Mouse (Mus musculus) G1E (cell line): Measurements from ENCODE around the gene Gm29776. TPM values are rescaled to one million over a fixed set of nuclear protein-coding genes. Genes with fewer than 3 reads are reported as not detected.
A peak's percentile ranks its signal among the peaks of the same experiment; 100 is the strongest.

Experiments
- ATAC-seq: 2 replicates; pipeline ENCODE4 v1.8.0; 2016; ENCODE audit warnings: mild to moderate bottlenecking; ENCODE audit not compliant: insufficient number of reproducible peaks, poor library complexity, low FRiP score, severe bottlenecking; ENCODE audit errors: extremely low read depth
- DNase-seq: peaks from one replicate; pipeline ENCODE4 v3.0.0; 2012; ENCODE audit warnings: low spot score
- H3K27me3 ChIP-seq: 2 replicates; pipeline ENCODE4 v1.6.1; 2012; ENCODE audit warnings: mild to moderate bottlenecking, low read length, inconsistent platforms; ENCODE audit not compliant: insufficient read depth
- H3K36me3 ChIP-seq: replicated peaks from 2 replicates; pipeline ENCODE3; 2012; ENCODE audit warnings: mild to moderate bottlenecking, inconsistent platforms
- H3K4me1 ChIP-seq: 2 replicates; pipeline ENCODE4 v1.6.1; 2012; ENCODE audit warnings: low read depth, low read length, inconsistent platforms, mixed read lengths; ENCODE audit not compliant: insufficient read depth
- H3K4me3 ChIP-seq: 2 replicates; pipeline ENCODE4 v1.5.1; 2012; ENCODE audit warnings: low read depth, mild to moderate bottlenecking, inconsistent platforms, low read length, moderate library complexity, mixed read lengths
- H3K9me3 ChIP-seq: replicated peaks from 2 replicates; pipeline ENCODE4 v1.6.1; 2012; ENCODE audit warnings: inconsistent platforms
- CTCF ChIP-seq: IDR thresholded peaks from 2 replicates; pipeline ENCODE4 v1.5.1; 2012; ENCODE audit warnings: low read depth, low read length, inconsistent platforms, mixed read lengths
- GATA1 ChIP-seq: IDR thresholded peaks from 2 replicates; pipeline ENCODE4 v1.6.1; 2012; ENCODE audit warnings: borderline replicate concordance, low read length, inconsistent platforms, mixed read lengths
- GATA2 ChIP-seq: IDR thresholded peaks from 2 replicates; pipeline ENCODE4 v1.6.1; 2012; ENCODE audit warnings: low read depth, low read length, inconsistent platforms, borderline replicate concordance
- POLR2AphosphoS5 ChIP-seq: IDR thresholded peaks from 2 replicates; pipeline ENCODE4 v1.6.1; 2012; ENCODE audit warnings: low read depth, low read length, inconsistent platforms; ENCODE audit not compliant: insufficient replicate concordance
- TAL1 ChIP-seq: conservative IDR thresholded peaks from 2 replicates; pipeline ENCODE4 v1.6.1; 2012; ENCODE audit warnings: low read depth, low read length, inconsistent platforms, mixed read lengths
- polyA plus RNA-seq: library from polyadenylated mRNA; stranded (reverse); fragments of >175 nt; gene quantifications from 2 replicates; pipeline ENCODE4 v1.2.3, GENCODE M21; 2012
- total RNA-seq, 2 experiments: library from RNA; stranded (forward) in 1 of 2; stranded (reverse) in 1 of 2; fragments of 200-1000 nt in 1 of 2; fragments of >200 nt in 1 of 2; fragmentation: Nextera tagmentation in 1 of 2; gene quantifications; 2 replicates each; pipeline ENCODE4 v1.2.3; 2014 to 2017

The Gm29776 gene
- total and polyA plus RNA-seq, 3 experiments = 0.11 TPM; not detected in 2

- DNase-seq (peak; percentile 63), ATAC-seq (peak; percentile 85)
- peak overlapping the region; percentile 67 for H3K4me3 ChIP-seq
- TF ChIP-seq GATA1 = no peak
- H3K9me3 ChIP-seq = no peaks in the 10 kb centered on the region
- no peaks in the 10 kb centered on the region for H3K36me3 ChIP-seq
- H3K4me1 ChIP-seq = peaks cover 65% of the 10 kb centered on the region
- peaks cover 21% of the 10 kb centered on the region for H3K27me3 ChIP-seq
Observed at GRCm38 (mm10) chr14:54714617-54715081, 16.0 kb upstream of the Gm29776 start.

- Histone ChIP-seq H3K27me3 (peaks cover 23% of the 10 kb centered on the region), H3K4me1 (peaks cover 70% of the 10 kb centered on the region), H3K4me3 (peak overlapping the region; percentile 67), H3K36me3 (no peaks in the 10 kb centered on the region), H3K9me3 (no peaks in the 10 kb centered on the region)
- ATAC-seq (peak; percentile 37; the same call in 1 of the 2 replicates), DNase-seq (peak; percentile 25)
- peak; percentile 79 for TF ChIP-seq CTCF
- TF ChIP-seq TAL1 = no peak
Observed at GRCm38 (mm10) chr14:54714121-54714520, 15.5 kb upstream of the Gm29776 start.

DNA sequence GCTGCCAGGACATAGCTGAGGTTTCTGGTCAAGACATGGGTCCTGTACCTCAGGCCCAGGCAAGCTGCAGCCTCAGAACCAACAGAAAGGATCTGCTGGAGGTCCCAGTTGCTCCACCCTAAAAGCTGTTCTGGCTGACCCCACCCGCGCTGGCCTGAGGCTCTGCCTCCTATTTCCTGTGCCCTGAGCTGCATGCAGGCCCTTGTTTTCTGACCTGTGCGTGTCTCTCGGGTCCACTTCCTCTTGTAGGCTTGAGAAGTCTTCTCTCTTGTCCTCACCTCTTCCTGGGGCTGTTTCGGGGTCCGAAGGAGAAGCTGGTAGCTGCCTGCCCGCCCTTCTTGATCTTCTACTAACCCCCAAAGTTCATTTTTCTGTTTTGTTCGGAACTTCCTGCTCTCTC lies 14.2 kb upstream of the Gm29776 start:
- TF ChIP-seq GATA1 = no peak
- Histone ChIP-seq H3K36me3 (no peaks in the 10 kb centered on the region), H3K4me1 (peaks cover 83% of the 10 kb centered on the region), H3K9me3 (no peaks in the 10 kb centered on the region), H3K4me3 (peak overlapping the region; percentile 44; the same call in 1 of the 2 replicates), H3K27me3 (peaks cover 28% of the 10 kb centered on the region)
- DNase-seq (no peak), ATAC-seq (no peak)

GRCm38 (mm10) chr14:54712074-54712473 lies 13.4 kb upstream of the Gm29776 start, which contains the start of gene Cebpe:
Gene Cebpe (minus strand): TSS chr14:54712174.
- no peaks in the 10 kb centered on the region for H3K36me3 ChIP-seq
- no peaks in the 10 kb centered on the region for H3K9me3 ChIP-seq
- H3K27me3 ChIP-seq = peaks cover 33% of the 10 kb centered on the region
- TF ChIP-seq GATA2 (no peak), TAL1 (no peak), GATA1 (no peak), POLR2AphosphoS5 (no peak), CTCF (no peak)
- peak within 1 kb of the TSS; percentile 67 for H3K4me3 ChIP-seq
- ATAC-seq (no peak), DNase-seq (no peak)
- H3K4me1 ChIP-seq = peaks cover 91% of the 10 kb centered on the region

- no peak for DNase-seq
- peaks cover 95% of the 10 kb centered on the region for H3K4me1 ChIP-seq
- no peaks in the 10 kb centered on the region for H3K36me3 ChIP-seq
- TF ChIP-seq GATA1 (no peak), TAL1 (no peak), GATA2 (no peak), POLR2AphosphoS5 (no peak), CTCF (no peak)
- H3K4me3 ChIP-seq = no peak overlapping the region; the same call in 1 of the 2 replicates
- peaks cover 33% of the 10 kb centered on the region for H3K27me3 ChIP-seq
- ATAC-seq = no peak
- H3K9me3 ChIP-seq = no peaks in the 10 kb centered on the region
Observed at GRCm38 (mm10) chr14:54709054-54709453, 10.4 kb upstream of the Gm29776 start.

DNA sequence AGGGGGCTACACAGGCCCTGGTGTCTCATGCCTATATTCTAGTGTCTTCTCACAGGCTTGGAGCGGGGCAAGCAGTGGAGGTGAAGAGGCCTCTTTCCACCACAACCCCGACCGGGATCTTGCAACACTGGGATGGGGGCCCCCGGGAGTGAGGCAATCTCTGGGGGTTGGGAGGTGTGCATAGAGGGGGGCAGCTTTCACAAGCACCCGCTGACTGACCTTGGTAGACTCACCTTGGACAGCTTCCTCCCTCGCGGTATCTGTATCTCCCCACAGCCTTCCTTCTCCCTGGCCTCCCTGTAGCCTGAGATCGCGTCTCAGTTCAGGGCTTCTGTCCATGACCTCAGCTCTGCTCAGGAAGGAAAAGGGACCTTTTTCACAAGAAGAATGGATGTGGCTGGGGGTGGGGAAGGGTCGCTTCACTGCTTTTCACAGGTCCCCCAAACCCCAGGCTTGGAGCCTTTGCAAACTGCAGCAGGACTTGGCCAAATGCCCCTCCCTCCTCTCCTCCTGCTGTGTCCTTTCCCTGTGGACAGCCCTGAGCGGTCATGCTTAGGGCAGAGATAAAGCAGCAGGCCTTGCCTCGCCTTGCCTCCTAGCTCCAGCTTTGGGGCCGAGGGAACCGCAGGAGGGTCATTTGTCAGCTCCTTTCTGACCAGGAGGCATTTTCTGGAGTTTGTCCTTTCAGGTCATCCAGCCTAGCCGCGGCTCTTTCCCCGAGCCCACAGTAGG lies 8.1 kb upstream of the Gm29776 start:
- peaks cover 93% of the 10 kb centered on the region for H3K4me1 ChIP-seq
- H3K27me3 ChIP-seq = peaks cover 38% of the 10 kb centered on the region
- no peaks in the 10 kb centered on the region for H3K9me3 ChIP-seq
- peak overlapping the region; percentile 62; the same call in 1 of the 2 replicates for H3K4me3 ChIP-seq
- TF ChIP-seq CTCF = no peak
- no peak for TF ChIP-seq GATA2
- TF ChIP-seq TAL1 = no peak
- TF ChIP-seq GATA1 = no peak
- no peak for TF ChIP-seq POLR2AphosphoS5
- no peak for ATAC-seq
- H3K36me3 ChIP-seq = no peaks in the 10 kb centered on the region
- peak; percentile 26 for DNase-seq

GRCm38 (mm10) chr14:54705844-54706243 lies 7.2 kb upstream of the Gm29776 start:
- ATAC-seq = peak; percentile 96
- Histone ChIP-seq H3K4me1 (peaks cover 89% of the 10 kb centered on the region), H3K9me3 (no peaks in the 10 kb centered on the region), H3K4me3 (peak overlapping the region; percentile 31; the same call in 1 of the 2 replicates), H3K36me3 (no peaks in the 10 kb centered on the region), H3K27me3 (peaks cover 30% of the 10 kb centered on the region)
- DNase-seq = peak; percentile 87
- TF ChIP-seq CTCF = no peak
- TF ChIP-seq POLR2AphosphoS5 = no peak
- peak; percentile 99 for TF ChIP-seq TAL1
- no peak for TF ChIP-seq GATA1
